Mouse (Mus musculus) forebrain, embryonic 12.5 days (tissue): ENCODE results near the gene Urah. TPM values are rescaled to one million over a fixed set of nuclear protein-coding genes. Genes with fewer than 3 reads are reported as not detected.
A peak's percentile ranks its signal among the peaks of the same experiment; 100 is the strongest.

Source experiments
- ATAC-seq: fragments of 200-750 bp; cut with Nextera tagmentation; 2 replicates; pipeline ENCODE4 v1.8.0; 2017; ENCODE audit warnings: moderate TSS enrichment; ENCODE audit not compliant: low FRiP score
- H3K27ac ChIP-seq: fragments of 300-500 bp; sonication (generic); 2 replicates; pipeline ENCODE4 v1.5.1; 2016; ENCODE audit warnings: mild to moderate bottlenecking
- H3K27me3 ChIP-seq: fragments of 300-500 bp; sonication (generic); 2 replicates; pipeline ENCODE4 v1.6.1; 2016; ENCODE audit warnings: mild to moderate bottlenecking
- H3K36me3 ChIP-seq: fragments of 300-500 bp; sonication (generic); replicated peaks from 2 replicates; pipeline ENCODE4 v1.6.1; 2016; ENCODE audit warnings: mild to moderate bottlenecking
- H3K4me1 ChIP-seq: fragments of 300-500 bp; sonication (generic); 2 replicates; pipeline ENCODE4 v1.6.1; 2016
- H3K4me2 ChIP-seq: fragments of 300-500 bp; sonication (generic); 2 replicates; pipeline ENCODE4 v1.6.1; 2016; ENCODE audit warnings: mild to moderate bottlenecking, moderate library complexity
- H3K4me3 ChIP-seq: fragments of 300-500 bp; sonication (generic); replicated peaks from 2 replicates; pipeline ENCODE4 v1.5.1; 2016; ENCODE audit warnings: mild to moderate bottlenecking
- H3K9ac ChIP-seq: fragments of 300-500 bp; sonication (generic); 2 replicates; pipeline ENCODE4 v1.6.1; 2016; ENCODE audit warnings: mild to moderate bottlenecking
- H3K9me3 ChIP-seq: fragments of 300-500 bp; sonication (generic); 2 replicates; pipeline ENCODE4 v1.6.1; 2016
- WGBS: fragments of 180-500 bp; shearing (Covaris S2); methylation state at CpG from one replicate; pipeline ENCODE4 v1.1.7; 2016; 5-methylcytosine and 5-hydroxymethylcytosine counted together
- polyA plus RNA-seq: library from polyadenylated mRNA; unstranded; fragments of >200 nt; fragmentation: Nextera tagmentation; extraction: Ambion mirVana; gene quantifications from 2 replicates; pipeline ENCODE4 v1.2.1, GENCODE M21; 2016

The Urah gene
- polyA plus RNA-seq, 1 experiment from 2014 or later = not detected

DNA sequence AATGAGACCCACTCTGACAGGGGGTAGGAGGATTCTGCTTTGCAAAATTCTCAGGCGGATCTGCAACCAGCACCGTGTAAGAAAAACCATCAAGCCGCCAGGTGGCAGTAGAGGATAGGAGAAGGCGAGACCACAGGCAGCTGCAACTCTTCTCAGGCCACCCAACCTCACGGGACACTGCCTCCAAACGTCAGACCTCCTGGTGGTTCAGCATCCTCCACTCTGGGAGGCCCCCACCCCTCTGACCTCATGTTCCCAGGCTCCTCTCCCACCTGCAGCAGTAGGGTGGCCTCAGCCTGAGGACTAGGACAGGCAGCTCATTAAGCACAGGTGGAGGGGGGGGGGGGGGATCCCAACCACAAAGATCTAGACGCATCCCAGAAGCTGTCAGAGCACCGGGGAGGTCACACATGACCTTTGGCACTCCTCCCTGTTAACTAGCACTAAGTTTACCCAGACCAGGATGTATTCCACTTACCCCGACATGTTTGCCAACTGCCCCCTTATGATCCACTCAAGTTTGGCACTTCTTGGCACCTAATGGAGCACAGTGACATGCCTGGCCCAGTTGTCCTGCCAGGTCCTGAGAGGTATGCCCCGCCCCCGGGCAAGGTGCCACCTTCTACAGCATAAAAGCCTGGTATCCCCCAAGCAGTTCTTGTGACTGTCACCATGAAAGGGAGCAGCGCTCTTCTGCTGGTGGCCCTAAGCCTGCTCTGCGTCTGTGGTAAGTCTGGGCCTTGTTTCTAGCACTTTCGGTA lies 10.3 kb downstream of the Urah start, which contains the start of gene Scgb1c1:
Gene Scgb1c1 (plus strand): TSS at position 643 of the 761 bp plus-strand sequence.
- H3K4me3 ChIP-seq = no peak within 1 kb of the TSS
- H3K9ac ChIP-seq = no peak within 1 kb of the TSS
- peak; percentile 85 for ATAC-seq
- H3K4me1 ChIP-seq = 0 out of 2 replicates have a peak, but pooled peaks cover 2% of the 10 kb centered on the region
- no peak within 1 kb of the TSS for H3K4me2 ChIP-seq
- H3K9me3 ChIP-seq = no peaks in the 10 kb centered on the region
- H3K27me3 ChIP-seq = peaks cover 51% of the 10 kb centered on the region
- WGBS = 30% methylated on average over 14 of the region's 14 CpGs
- H3K27ac ChIP-seq = no peak within 1 kb of the TSS
- H3K36me3 ChIP-seq = no peaks in the 10 kb centered on the region

GRCm38 (mm10) chr7:140845683-140846082 lies 10.9 kb downstream of the Urah start:
- H3K9me3 ChIP-seq = no peaks in the 10 kb centered on the region
- H3K27ac ChIP-seq = no peak overlapping the region
- H3K4me1 ChIP-seq = 0 out of 2 replicates have a peak, but pooled peaks cover 2% of the 10 kb centered on the region
- WGBS = 69% methylated on average over 4 of the region's 4 CpGs
- H3K36me3 ChIP-seq = no peaks in the 10 kb centered on the region
- no peak for ATAC-seq
- H3K27me3 ChIP-seq = peaks cover 49% of the 10 kb centered on the region
- no peak overlapping the region for H3K4me3 ChIP-seq
- H3K4me2 ChIP-seq = no peak overlapping the region
- no peak overlapping the region for H3K9ac ChIP-seq

GRCm38 (mm10) chr7:140846676-140847075 lies 11.9 kb downstream of the Urah start:
- ATAC-seq = no peak
- Histone ChIP-seq H3K9me3 (no peaks in the 10 kb centered on the region), H3K4me3 (no peak overlapping the region), H3K4me2 (no peak overlapping the region), H3K9ac (no peak overlapping the region), H3K36me3 (peaks cover 4% of the 10 kb centered on the region), H3K4me1 (0 out of 2 replicates have a peak, but pooled peaks cover 2% of the 10 kb centered on the region), H3K27ac (no peak overlapping the region), H3K27me3 (peaks cover 39% of the 10 kb centered on the region)
- WGBS = 86% methylated on average over 10 of the region's 10 CpGs

GRCm38 (mm10) chr7:140847755-140848580 lies 13.2 kb downstream of the Urah start, which contains the start of gene Odf3:
Odf3 (plus strand) TSS chr7:140847805.
- 0 out of 2 replicates have a peak, but pooled peaks cover 2% of the 10 kb centered on the region for H3K4me1 ChIP-seq
- H3K4me3 ChIP-seq = no peak within 1 kb of the TSS
- ATAC-seq = no peak
- H3K9me3 ChIP-seq = no peaks in the 10 kb centered on the region
- H3K27me3 ChIP-seq = peaks cover 28% of the 10 kb centered on the region
- H3K4me2 ChIP-seq = no peak within 1 kb of the TSS
- peaks cover 17% of the 10 kb centered on the region for H3K36me3 ChIP-seq
- WGBS = 64% methylated on average over 11 of the region's 11 CpGs
- no peak within 1 kb of the TSS for H3K27ac ChIP-seq
- H3K9ac ChIP-seq = no peak within 1 kb of the TSS

DNA sequence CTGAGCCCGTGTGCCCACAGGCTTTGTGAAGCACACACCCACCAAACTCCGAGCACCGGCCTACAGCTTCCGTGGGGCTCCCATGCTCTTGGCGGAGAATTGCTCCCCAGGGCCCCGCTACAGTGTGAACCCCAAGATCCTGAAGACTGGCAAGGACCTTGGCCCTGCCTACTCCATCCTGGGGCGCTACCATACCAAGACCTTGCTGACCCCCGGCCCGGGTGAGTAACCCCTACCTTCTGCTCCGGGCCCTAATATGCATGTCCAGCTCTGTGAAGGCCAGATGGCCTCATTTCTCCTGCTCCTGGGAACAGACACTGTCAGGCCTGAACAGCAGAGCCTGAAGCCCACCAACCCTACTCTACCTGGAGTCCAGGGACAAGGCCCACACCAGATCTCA lies 13.8 kb downstream of the Urah start:
- Histone ChIP-seq H3K4me2 (no peak overlapping the region), H3K4me1 (0 out of 2 replicates have a peak, but pooled peaks cover 2% of the 10 kb centered on the region), H3K9ac (no peak overlapping the region), H3K27me3 (peaks cover 22% of the 10 kb centered on the region), H3K9me3 (no peaks in the 10 kb centered on the region), H3K4me3 (no peak overlapping the region), H3K27ac (no peak overlapping the region), H3K36me3 (peaks cover 24% of the 10 kb centered on the region)
- WGBS = 91% methylated on average over 10 of the region's 10 CpGs
- ATAC-seq = no peak

DNA sequence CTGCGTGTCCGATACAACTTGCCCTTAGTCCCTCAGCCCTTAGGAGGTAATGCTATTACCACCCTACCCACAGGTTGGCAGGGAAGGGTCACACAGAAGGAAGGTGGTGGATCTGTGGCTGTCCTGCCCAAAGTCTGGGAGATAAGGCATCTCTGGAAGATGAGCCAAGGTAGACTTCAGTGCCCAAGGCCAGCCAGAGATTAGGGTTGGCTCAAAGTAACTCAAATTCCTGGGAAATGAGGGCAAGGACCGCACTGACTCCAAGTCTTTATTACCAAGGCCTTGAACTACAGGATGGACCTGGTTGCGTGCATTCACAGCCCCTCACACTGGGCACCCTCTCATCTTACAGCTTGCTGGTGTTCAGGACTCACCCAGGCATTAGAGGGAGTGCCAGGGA lies 17.1 kb downstream of the Urah start:
- WGBS = 94% methylated on average over 4 of the region's 4 CpGs
- ATAC-seq = no peak
- H3K27ac ChIP-seq = no peak overlapping the region
- H3K4me1 ChIP-seq = peaks cover 10% of the 10 kb centered on the region
- H3K9me3 ChIP-seq = no peaks in the 10 kb centered on the region
- peaks cover 4% of the 10 kb centered on the region; the same call in 1 of the 2 replicates for H3K27me3 ChIP-seq
- no peak overlapping the region for H3K9ac ChIP-seq
- H3K4me2 ChIP-seq = no peak overlapping the region
- H3K36me3 ChIP-seq = peaks cover 33% of the 10 kb centered on the region
- H3K4me3 ChIP-seq = no peak overlapping the region

GRCm38 (mm10) chr7:140853386-140853785 lies 18.6 kb downstream of the Urah start:
- Histone ChIP-seq H3K4me2 (no peak overlapping the region), H3K27me3 (no peaks in the 10 kb centered on the region), H3K9me3 (no peaks in the 10 kb centered on the region), H3K9ac (no peak overlapping the region), H3K4me1 (peaks cover 20% of the 10 kb centered on the region), H3K27ac (no peak overlapping the region), H3K36me3 (peaks cover 33% of the 10 kb centered on the region), H3K4me3 (no peak overlapping the region)
- no peak for ATAC-seq
- 94% methylated on average over 9 of the region's 9 CpGs for WGBS

- Histone ChIP-seq H3K36me3 (peaks cover 43% of the 10 kb centered on the region), H3K4me3 (no peak overlapping the region), H3K27ac (no peak overlapping the region), H3K4me2 (no peak overlapping the region), H3K27me3 (no peaks in the 10 kb centered on the region), H3K4me1 (peaks cover 28% of the 10 kb centered on the region), H3K9ac (no peak overlapping the region), H3K9me3 (no peaks in the 10 kb centered on the region)
- ATAC-seq = no peak
- 96% methylated on average over 18 of the region's 18 CpGs for WGBS
Measured at GRCm38 (mm10) chr7:140854483-140854882, 19.7 kb downstream of the Urah start.

DNA sequence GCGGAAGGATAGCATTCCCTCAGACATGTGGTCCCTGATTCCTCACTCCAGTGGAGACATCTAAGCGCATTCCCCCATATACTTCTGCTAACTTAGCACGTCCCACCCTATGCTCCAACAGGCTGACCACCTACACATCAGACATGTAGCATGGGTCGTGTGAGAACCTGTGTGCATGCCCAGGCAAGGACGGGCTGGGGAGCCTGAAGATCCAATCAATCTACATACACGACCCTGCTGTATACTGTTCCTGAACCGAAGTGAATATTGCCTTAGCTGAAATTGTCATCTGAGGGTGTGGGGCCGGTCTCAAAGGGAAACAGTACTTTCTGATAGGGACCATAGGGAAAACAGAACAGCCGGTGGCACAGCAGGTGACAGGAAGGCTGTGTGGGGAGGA lies 20.4 kb downstream of the Urah start:
- H3K27ac ChIP-seq = no peak overlapping the region
- WGBS = 77% methylated on average over 9 of the region's 9 CpGs

DNA sequence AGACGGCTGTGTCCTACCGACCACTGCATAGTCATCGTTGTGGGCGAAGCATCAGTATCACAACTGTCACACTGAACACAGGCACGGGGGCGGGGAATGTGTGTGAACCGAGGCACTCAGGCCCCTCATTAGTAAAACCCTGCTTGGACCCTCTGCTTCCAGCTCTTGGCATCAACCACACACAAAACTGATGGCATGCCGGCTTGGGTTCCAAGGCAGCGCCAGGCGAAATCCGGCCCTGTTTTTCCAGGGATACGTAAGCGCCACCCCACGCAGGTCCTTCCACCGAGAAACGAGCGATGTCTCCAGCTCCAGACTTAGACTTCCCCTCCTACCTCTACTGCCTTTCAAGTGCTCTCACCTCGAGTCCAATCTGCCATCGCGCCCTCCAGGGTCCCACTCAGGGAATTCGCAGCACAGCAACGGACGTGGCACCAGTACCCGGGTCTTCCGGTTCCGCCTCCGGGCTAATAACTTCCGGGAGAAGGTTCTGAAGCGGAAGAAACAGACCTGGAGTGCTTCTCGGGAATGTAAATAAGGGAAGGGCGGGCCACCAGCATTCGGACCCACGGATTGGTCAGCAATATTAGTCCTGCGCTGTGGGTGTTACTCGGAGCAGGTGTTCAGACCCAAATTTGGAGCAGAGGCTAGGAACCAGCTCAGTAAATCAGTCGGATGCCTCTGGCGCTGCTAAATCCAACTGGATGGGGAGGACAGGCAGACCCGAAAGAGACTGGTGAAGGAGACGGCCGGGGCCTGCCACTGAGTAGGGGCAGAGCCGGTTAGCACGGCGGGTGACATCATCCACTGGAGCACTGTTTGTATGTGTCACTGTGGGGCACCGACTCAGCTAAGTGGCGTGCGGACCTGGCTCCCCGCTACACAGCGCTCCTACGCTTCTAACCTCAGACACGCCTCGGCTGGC lies 21.3 kb downstream of the Urah start, which contains the start of gene Gm45785:
Gene Gm45785 (minus strand): TSS at position 472 of the 925 bp plus-strand sequence.
- peak within 1 kb of the TSS; percentile 78 for H3K4me3 ChIP-seq
- no peaks in the 10 kb centered on the region for H3K27me3 ChIP-seq
- peaks cover 59% of the 10 kb centered on the region for H3K36me3 ChIP-seq
- no peaks in the 10 kb centered on the region for H3K9me3 ChIP-seq
- peak within 1 kb of the TSS; percentile 90 for H3K9ac ChIP-seq
- ATAC-seq = peak; percentile 79
- H3K4me2 ChIP-seq = peak within 1 kb of the TSS; percentile 97
- peak within 1 kb of the TSS; percentile 89 for H3K27ac ChIP-seq
- H3K4me1 ChIP-seq = peaks cover 32% of the 10 kb centered on the region
- 1% methylated on average over 51 of the region's 51 CpGs for WGBS

More for the DNA sequence above, 20.4 kb downstream of the Urah start:
- Histone ChIP-seq H3K27me3 (no peaks in the 10 kb centered on the region), H3K9ac (peak overlapping the region; percentile 90), H3K36me3 (peaks cover 50% of the 10 kb centered on the region), H3K4me3 (peak overlapping the region; percentile 78), H3K9me3 (no peaks in the 10 kb centered on the region), H3K4me1 (peaks cover 32% of the 10 kb centered on the region), H3K4me2 (peak overlapping the region; percentile 97)
- ATAC-seq = no peak

- under 1% methylated on average over 50 of the region's 50 CpGs for WGBS
- peak; percentile 86 for ATAC-seq
- Histone ChIP-seq H3K27ac (peak within 1 kb of the TSS; percentile 89), H3K4me2 (peak within 1 kb of the TSS; percentile 97), H3K4me3 (peak within 1 kb of the TSS; percentile 78), H3K4me1 (peaks cover 32% of the 10 kb centered on the region), H3K9me3 (no peaks in the 10 kb centered on the region), H3K27me3 (no peaks in the 10 kb centered on the region), H3K36me3 (peaks cover 60% of the 10 kb centered on the region), H3K9ac (peak within 1 kb of the TSS; percentile 90)
Measured at GRCm38 (mm10) chr7:140856785-140857549, 22.1 kb downstream of the Urah start, which contains the start of gene Ric8a. Ric8a (plus strand) TSS chr7:140856957.
